ENCODE assay signal across 11 mouse cellular contexts in genomic region chr13:45970920-45971536, GRCm38 (mm10). TPM values are rescaled to one million over a fixed set of nuclear protein-coding genes. Genes with fewer than 3 reads are reported as not detected.
A peak's percentile ranks its signal among the peaks of the same experiment; 100 is the strongest.
DNase-seq lines count a peak whose midpoint lies in the region; ATAC-seq lines count a peak whose summit lies in the region.
"Had no signal": no experiment of that assay in that cellular context is flagged by ENCODE, and none has a peak within 500 bp of the region (broad histone marks: within the 10 kb centered on the region; RNA-seq: fewer than 3 reads in every experiment).

No protein-coding gene starts in this region.

- no peak overlapping the region for H3K4me2 ChIP-seq in limb, embryonic 15.5 days
- H3K4me2 ChIP-seq: liver, embryonic 15.5 days had no signal

- peaks cover 14% of the 10 kb centered on the region for H3K4me1 ChIP-seq in limb, embryonic 15.5 days
- peaks cover 18% of the 10 kb centered on the region for H3K4me1 ChIP-seq in limb, embryonic 10.5 days

- no peak overlapping the region for H3K27ac ChIP-seq in limb, embryonic 15.5 days
- H3K27ac ChIP-seq in limb, embryonic 10.5 days: no peak overlapping the region
- H3K27ac ChIP-seq: liver, embryonic 15.5 days had no signal

- H3K9me3 ChIP-seq in limb, embryonic 15.5 days: no peaks in the 10 kb centered on the region
- H3K9me3 ChIP-seq in limb, embryonic 10.5 days (replicated peaks): no peaks in the 10 kb centered on the region
- H3K9me3 ChIP-seq: liver, embryonic 15.5 days had no signal

- peak; percentile 37 for DNase-seq in CD4-positive, CD25-positive, alpha-beta regulatory T cell, adult 2 months (ENCODE audit: low read depth, low spot score)
- no peak for DNase-seq in limb, embryonic 10.5 days (ENCODE audit: low spot score)
- DNase-seq in splenic B cell, adult 2 months (ENCODE audit: low read depth, low spot score): peak; percentile 47
- DNase-seq in spleen, adult 12 weeks (ENCODE audit: low spot score): no peak
- DNase-seq: cerebellum, adult 2 months had no signal

- WGBS in limb, embryonic 15.5 days: 52% methylated on average over 12 of the region's 12 CpGs
- WGBS in limb, embryonic 10.5 days: 80% methylated on average over 12 of the region's 12 CpGs

- ATAC-seq in CD4-positive, CD25-positive, alpha-beta regulatory T cell, adult 4 months: no peak
- ATAC-seq in limb, embryonic 15.5 days (ENCODE audit: insufficient number of reproducible peaks, low FRiP score, low TSS enrichment, low read depth): peak; percentile 24; the same call in 1 of the 2 replicates
- peak; percentile 14 for ATAC-seq in inflammation-experienced regulatory T-cells, adult 6 months
- ATAC-seq in erythroid progenitor cell, adult 5-6 weeks (replicated peaks; ENCODE audit: low FRiP score, poor library complexity, severe bottlenecking): no peak
- ATAC-seq: forebrain, embryonic 14.5 days had no signal

- no peak overlapping the region for H3K9ac ChIP-seq in limb, embryonic 15.5 days
- H3K9ac ChIP-seq: liver, embryonic 15.5 days had no signal

- H3K27me3 ChIP-seq in limb, embryonic 15.5 days: no peaks in the 10 kb centered on the region
- peaks cover 1% of the 10 kb centered on the region; the same call in 1 of the 2 replicates for H3K27me3 ChIP-seq in limb, embryonic 10.5 days (ENCODE audit: low read depth, poor library complexity, severe bottlenecking)
- no peaks in the 10 kb centered on the region for H3K27me3 ChIP-seq in splenic B cell, adult 2 months (ENCODE audit: control insufficient read depth, insufficient read depth, low read length, poor library complexity, severe bottlenecking)
- H3K27me3 ChIP-seq: liver, embryonic 15.5 days had no signal

- no peaks in the 10 kb centered on the region for H3K36me3 ChIP-seq in limb, embryonic 15.5 days
- no peaks in the 10 kb centered on the region for H3K36me3 ChIP-seq in limb, embryonic 10.5 days
- no peaks in the 10 kb centered on the region for H3K36me3 ChIP-seq in splenic B cell, adult 2 months (ENCODE audit: control insufficient read depth, insufficient read depth, low read length, poor library complexity, severe bottlenecking)
- H3K36me3 ChIP-seq: liver, embryonic 15.5 days had no signal

- no peak overlapping the region for H3K4me3 ChIP-seq in limb, embryonic 15.5 days
- H3K4me3 ChIP-seq in limb, embryonic 10.5 days: no peak overlapping the region
- H3K4me3 ChIP-seq: liver, embryonic 15.5 days had no signal

RNA-seq across cellular contexts. Expression of gene Atxn1, which starts 6.2 kb away (rescaled TPM):
- 10 to 100 TPM; 26.0 to 31.6 TPM for polyA plus RNA-seq in CD4-positive, CD25-positive, alpha-beta regulatory T cell, adult 4 months (2017; shearing (Covaris generic))
- polyA plus RNA-seq in limb, embryonic 15.5 days (2015; fragmentation: Nextera tagmentation; extraction: Ambion mirVana): 5.4 and 6.4 TPM in 2 replicates
- polyA plus RNA-seq in limb, embryonic 10.5 days (2016; fragmentation: Nextera tagmentation; extraction: Ambion mirVana): 1.0 and 1.4 TPM in 2 replicates
- polyA plus RNA-seq in inflammation-experienced regulatory T-cells, adult 6 months (2017; shearing (Covaris generic)): 10 to 100 TPM; 35.9 to 51.1 (median 39.1) TPM
- 4.3 and 30.2 TPM in 2 replicates for total RNA-seq in erythroid progenitor cell, adult 5-6 weeks (2015; ENCODE audit: low replicate concordance)
- 3.6 and 7.2 TPM in 2 replicates for total RNA-seq in erythroid progenitor cell, adult 5-6 weeks (2017; ENCODE audit: low replicate concordance)

Comparison
In these comparisons a context has a peak if more than half of its experiments do, and no peak if none do; other contexts are left out.
1. DNase-seq: peak in CD4-positive, CD25-positive, alpha-beta regulatory T cell, adult 2 months (single experiment) and splenic B cell, adult 2 months (single experiment); none in limb, embryonic 10.5 days (single experiment) and spleen, adult 12 weeks (single experiment).
2. ATAC-seq: peak in limb, embryonic 15.5 days (single experiment) and inflammation-experienced regulatory T-cells, adult 6 months (single experiment); none in CD4-positive, CD25-positive, alpha-beta regulatory T cell, adult 4 months (single experiment) and erythroid progenitor cell, adult 5-6 weeks (single experiment).